Mouse (Mus musculus) hindbrain, embryonic 16.5 days (tissue): ENCODE results near the gene Zfp131. TPM values are rescaled to one million over a fixed set of nuclear protein-coding genes. Genes with fewer than 3 reads are reported as not detected.

Source experiments
- ATAC-seq: fragments of 200-750 bp; cut with Nextera tagmentation; 2 replicates; pipeline ENCODE4 v1.8.0; 2017; ENCODE audit warnings: moderate TSS enrichment, moderate library complexity
- H3K27ac ChIP-seq: fragments of 300-500 bp; sonication (generic); 2 replicates; pipeline ENCODE4 v1.5.1; 2014; ENCODE audit warnings: low read depth, mild to moderate bottlenecking, control low read depth, low read length, moderate library complexity
- H3K27me3 ChIP-seq: fragments of 300-500 bp; sonication (generic); replicated peaks from 2 replicates; pipeline ENCODE4 v1.6.1; 2014; ENCODE audit warnings: low read length; ENCODE audit not compliant: control insufficient read depth, insufficient read depth
- H3K36me3 ChIP-seq: fragments of 300-500 bp; sonication (generic); 2 replicates; pipeline ENCODE4 v1.6.1; 2014; ENCODE audit warnings: mild to moderate bottlenecking, low read length, moderate library complexity, mixed read lengths; ENCODE audit not compliant: control insufficient read depth, insufficient read depth
- H3K4me1 ChIP-seq: fragments of 300-500 bp; sonication (generic); 2 replicates; pipeline ENCODE4 v1.6.1; 2014; ENCODE audit warnings: low read depth, low read length; ENCODE audit not compliant: control insufficient read depth, insufficient read depth
- H3K4me2 ChIP-seq: fragments of 300-500 bp; sonication (generic); 2 replicates; pipeline ENCODE4 v1.6.1; 2014; ENCODE audit warnings: mild to moderate bottlenecking, low read length, control low read depth, moderate library complexity
- H3K4me3 ChIP-seq: fragments of 300-500 bp; sonication (generic); 2 replicates; pipeline ENCODE4 v1.5.1; 2014; ENCODE audit warnings: mild to moderate bottlenecking, low read length, control low read depth, moderate library complexity
- H3K9ac ChIP-seq: fragments of 300-500 bp; sonication (generic); 2 replicates; pipeline ENCODE4 v1.6.1; 2014; ENCODE audit warnings: low read depth, mild to moderate bottlenecking, control low read depth, low read length, moderate library complexity
- H3K9me3 ChIP-seq: fragments of 300-500 bp; sonication (generic); 2 replicates; pipeline ENCODE4 v1.6.1; 2014; ENCODE audit warnings: mild to moderate bottlenecking, low read length, moderate library complexity; ENCODE audit not compliant: control insufficient read depth
- WGBS: fragments of 180-500 bp; shearing (Covaris S2); extraction: QIAGEN DNeasy Blood & Tissue Kit; methylation state at CpG from one replicate; pipeline ENCODE4 v1.1.7; 2014; 5-methylcytosine and 5-hydroxymethylcytosine counted together
- polyA plus RNA-seq: library from polyadenylated mRNA; unstranded; fragments of >200 nt; fragmentation: Nextera tagmentation; extraction: Ambion mirVana; gene quantifications from 2 replicates; pipeline ENCODE4 v1.2.1, GENCODE M21; 2015

The Zfp131 gene
- polyA plus RNA-seq, 1 experiment from 2014 or later: 27.1 TPM

DNA sequence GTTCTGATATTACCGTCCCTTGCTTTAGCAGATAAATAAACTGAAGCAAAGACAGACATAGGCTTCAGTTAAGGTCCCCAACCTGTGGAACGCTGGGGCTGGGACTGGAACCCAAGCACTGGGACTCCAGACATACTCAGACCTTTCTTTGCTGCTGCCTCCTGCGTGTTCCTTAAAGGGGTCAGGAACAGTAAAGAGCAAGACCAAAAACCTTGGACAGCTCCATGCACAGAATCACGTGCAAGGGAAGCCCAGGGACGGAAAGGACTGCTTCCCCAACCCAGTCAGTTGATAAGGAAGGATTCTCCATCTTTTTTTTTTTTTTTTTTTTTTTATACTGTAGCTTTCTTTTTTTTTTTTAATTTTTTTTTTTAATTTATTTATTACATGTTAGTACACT, 33.9 kb downstream of the Zfp131 start:
- Histone ChIP-seq H3K9ac (no peak overlapping the region), H3K4me1 (peaks cover 9% of the 10 kb centered on the region), H3K9me3 (no peaks in the 10 kb centered on the region), H3K36me3 (peaks cover 4% of the 10 kb centered on the region; the same call in 1 of the 2 replicates), H3K27me3 (no peaks in the 10 kb centered on the region), H3K4me3 (no peak overlapping the region), H3K27ac (no peak overlapping the region), H3K4me2 (no peak overlapping the region)
- 35% methylated on average over 5 of the region's 5 CpGs for WGBS
- no peak for ATAC-seq

- Histone ChIP-seq H3K4me2 (peak within 1 kb of the TSS; percentile 90), H3K27me3 (no peaks in the 10 kb centered on the region), H3K4me3 (peak within 1 kb of the TSS; percentile 70), H3K9ac (peak within 1 kb of the TSS; percentile 88), H3K27ac (peak within 1 kb of the TSS; percentile 88), H3K4me1 (peaks cover 9% of the 10 kb centered on the region), H3K36me3 (peaks cover 2% of the 10 kb centered on the region; the same call in 1 of the 2 replicates), H3K9me3 (no peaks in the 10 kb centered on the region)
- peak; percentile 98 for ATAC-seq
- WGBS: under 1% methylated on average over 43 of the region's 43 CpGs
These were observed 34.8 kb downstream of the Zfp131 start, which contains the start of gene Nim1k for GRCm38 (mm10) chr13:119755681-119756471. TSS of gene Nim1k (minus strand) at chr13:119755882.

- peaks cover 9% of the 10 kb centered on the region for H3K4me1 ChIP-seq
- H3K4me2 ChIP-seq: peak overlapping the region; percentile 90
- H3K36me3 ChIP-seq: no peaks in the 10 kb centered on the region
- WGBS: under 1% methylated on average over 16 of the region's 16 CpGs
- peak overlapping the region; percentile 70 for H3K4me3 ChIP-seq
- H3K27ac ChIP-seq: peak overlapping the region; percentile 88
- H3K9me3 ChIP-seq: no peaks in the 10 kb centered on the region
- H3K27me3 ChIP-seq: no peaks in the 10 kb centered on the region
- peak; percentile 62 for ATAC-seq
- peak overlapping the region; percentile 88 for H3K9ac ChIP-seq
These were observed 35.5 kb downstream of the Zfp131 start for GRCm38 (mm10) chr13:119755141-119755547.

- ATAC-seq: no peak
- no peaks in the 10 kb centered on the region for H3K9me3 ChIP-seq
- no peaks in the 10 kb centered on the region for H3K27me3 ChIP-seq
- no peaks in the 10 kb centered on the region for H3K36me3 ChIP-seq
- peak overlapping the region; percentile 88 for H3K27ac ChIP-seq
- peak overlapping the region; percentile 90 for H3K4me2 ChIP-seq
- peak overlapping the region; percentile 88 for H3K9ac ChIP-seq
- peak overlapping the region; percentile 70 for H3K4me3 ChIP-seq
- peaks cover 9% of the 10 kb centered on the region for H3K4me1 ChIP-seq
- 21% methylated on average over 3 of the region's 3 CpGs for WGBS
These were observed 36.1 kb downstream of the Zfp131 start for GRCm38 (mm10) chr13:119754635-119755020.

DNA sequence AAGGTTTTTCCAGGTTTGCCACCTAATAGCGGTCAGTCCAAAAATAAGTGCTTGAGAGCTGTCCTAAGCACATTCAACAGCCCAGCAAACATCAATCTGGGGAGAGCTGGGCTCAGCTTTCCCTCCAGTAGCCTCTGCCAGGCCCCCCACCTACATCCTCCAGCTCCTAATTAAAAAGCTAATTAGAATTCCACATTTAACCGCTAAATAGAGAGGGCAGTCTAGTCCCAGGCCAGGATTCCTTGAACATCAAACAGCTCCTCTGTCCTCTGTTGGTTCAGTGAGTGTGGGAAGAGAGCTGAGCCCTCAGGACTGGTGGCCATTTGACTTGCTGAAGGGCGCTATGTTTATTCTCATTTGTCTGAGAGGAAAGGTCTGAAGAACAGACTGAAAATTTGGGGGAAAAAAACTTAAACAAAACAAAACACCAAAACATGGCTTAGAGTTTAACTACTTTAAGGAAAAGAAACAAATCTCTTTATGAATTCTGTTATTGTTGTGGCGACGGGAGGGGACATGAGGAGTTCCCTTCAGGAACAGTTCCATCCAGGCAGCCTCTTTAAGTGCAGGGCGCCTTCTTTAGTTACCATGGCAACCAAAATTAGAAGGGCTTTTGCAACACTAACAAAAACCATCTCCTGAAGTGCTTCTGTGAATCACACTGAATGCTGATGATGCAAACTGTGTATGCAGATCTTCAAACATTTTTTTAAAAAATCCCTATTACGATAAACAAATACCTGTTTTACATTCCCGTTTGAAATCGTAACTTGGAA, 36.6 kb downstream of the Zfp131 start:
- H3K4me1 ChIP-seq: peaks cover 9% of the 10 kb centered on the region
- 38% methylated on average over 9 of the region's 9 CpGs for WGBS
- H3K27me3 ChIP-seq: no peaks in the 10 kb centered on the region
- H3K36me3 ChIP-seq: no peaks in the 10 kb centered on the region
- H3K4me3 ChIP-seq: no peak overlapping the region; the same call in 1 of the 2 replicates
- H3K27ac ChIP-seq: peak overlapping the region; percentile 51; the same call in 1 of the 2 replicates
- H3K9me3 ChIP-seq: no peaks in the 10 kb centered on the region
- no peak overlapping the region for H3K9ac ChIP-seq
- peak overlapping the region; percentile 90 for H3K4me2 ChIP-seq
- peak; percentile 34 for ATAC-seq

DNA sequence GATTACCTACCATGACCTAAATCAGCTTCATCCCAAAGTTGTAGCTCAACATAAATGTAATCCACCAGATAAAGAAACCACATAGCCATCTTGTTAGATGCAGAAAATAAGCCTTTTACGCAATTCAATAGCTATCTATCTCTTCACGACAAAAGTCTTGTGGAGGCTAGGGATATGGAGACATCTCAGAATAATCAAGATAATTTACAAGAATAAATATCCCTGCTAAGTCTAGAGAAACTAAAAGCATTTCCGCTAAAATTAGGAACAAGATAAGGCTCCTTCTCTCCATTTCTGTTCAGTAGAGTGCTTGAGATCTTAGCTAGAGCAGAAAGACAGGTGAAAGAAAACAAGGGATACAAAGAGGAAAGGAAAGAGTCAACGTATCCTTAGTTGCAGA, 43.8 kb downstream of the Zfp131 start:
- H3K4me2 ChIP-seq: no peak overlapping the region
- no peak overlapping the region for H3K4me3 ChIP-seq
- no peak overlapping the region for H3K27ac ChIP-seq
- WGBS: 91% methylated on average over 4 of the region's 4 CpGs
- H3K4me1 ChIP-seq: peaks cover 1% of the 10 kb centered on the region
- no peak overlapping the region for H3K9ac ChIP-seq
- no peaks in the 10 kb centered on the region for H3K9me3 ChIP-seq
- no peaks in the 10 kb centered on the region for H3K36me3 ChIP-seq
- no peak for ATAC-seq
- no peaks in the 10 kb centered on the region for H3K27me3 ChIP-seq

DNA sequence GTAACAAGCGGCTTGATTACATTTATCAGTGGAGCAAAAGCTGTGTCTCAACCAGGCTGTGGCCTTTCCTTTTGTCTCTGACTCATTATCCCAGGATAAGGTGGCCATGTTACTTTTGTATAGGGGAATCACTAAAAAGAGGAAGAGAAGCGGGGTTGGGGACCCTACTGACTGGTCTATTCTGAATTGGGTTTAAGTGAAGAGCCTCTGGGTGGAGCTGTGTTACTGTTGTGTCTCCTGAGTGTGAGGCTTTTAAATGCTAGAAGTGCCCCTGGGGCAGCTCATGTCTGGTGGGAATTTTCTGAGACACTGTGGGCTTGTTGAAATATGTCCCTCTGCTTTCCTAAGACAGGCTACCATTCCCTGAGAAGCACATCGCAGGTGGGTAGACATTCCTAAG, 47.2 kb downstream of the Zfp131 start:
- Histone ChIP-seq H3K4me2 (no peak overlapping the region), H3K27me3 (no peaks in the 10 kb centered on the region), H3K4me1 (peaks cover 7% of the 10 kb centered on the region), H3K27ac (no peak overlapping the region), H3K9me3 (no peaks in the 10 kb centered on the region), H3K9ac (no peak overlapping the region), H3K4me3 (no peak overlapping the region), H3K36me3 (no peaks in the 10 kb centered on the region)
- 83% methylated on average over 3 of the region's 3 CpGs for WGBS
- ATAC-seq: no peak

DNA sequence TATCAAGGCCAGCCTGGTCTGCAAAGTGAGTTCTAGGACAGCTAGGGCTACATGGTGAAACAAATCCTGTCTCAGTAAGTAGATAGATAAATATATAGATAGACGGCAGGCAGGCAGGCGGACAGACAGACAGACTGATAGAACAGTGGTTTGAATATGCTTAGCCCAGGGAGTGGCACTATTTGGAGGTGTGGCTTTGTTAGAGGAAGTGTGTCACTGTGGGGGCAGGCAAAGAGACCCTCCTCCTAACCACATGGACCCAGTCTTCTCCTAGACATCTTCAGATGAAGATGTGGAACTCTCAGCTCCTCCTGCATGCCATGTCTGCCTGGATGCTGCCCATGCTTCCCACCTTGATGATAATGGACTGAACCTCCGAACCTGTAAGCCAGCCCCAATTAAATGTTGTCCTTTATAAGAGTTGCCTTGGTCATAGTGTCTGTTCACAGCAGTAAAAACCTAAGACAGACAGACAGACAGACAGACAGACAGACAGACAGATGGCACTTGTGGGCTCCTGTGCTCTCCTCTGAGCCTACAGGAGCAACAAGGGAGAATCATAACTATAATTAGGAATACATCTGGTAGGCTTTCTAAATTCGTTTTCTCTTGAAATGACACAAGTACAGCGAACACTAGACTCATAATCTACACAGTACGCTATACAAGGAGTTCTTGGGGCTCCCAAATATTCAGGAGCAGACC, 47.8 kb downstream of the Zfp131 start:
- Histone ChIP-seq H3K36me3 (no peaks in the 10 kb centered on the region), H3K9ac (no peak overlapping the region), H3K27ac (no peak overlapping the region), H3K9me3 (no peaks in the 10 kb centered on the region), H3K27me3 (no peaks in the 10 kb centered on the region), H3K4me3 (no peak overlapping the region), H3K4me2 (no peak overlapping the region), H3K4me1 (peaks cover 7% of the 10 kb centered on the region)
- 84% methylated on average over 6 of the region's 6 CpGs for WGBS
- ATAC-seq: 0 out of 2 replicates have a peak, but pooled peaks have one; percentile 24
